Comparison of ENCODE assay signal across 19 mouse cellular contexts in genomic region chr2:152012701-152013100, GRCm38 (mm10). TPM values are rescaled to one million over a fixed set of nuclear protein-coding genes. Genes with fewer than 3 reads are reported as not detected.
DNase-seq lines count a peak whose midpoint lies in the region; ATAC-seq and TF ChIP-seq lines count a peak whose summit lies in the region.
"Had no signal": no experiment of that assay in that cellular context is flagged by ENCODE, and none has a peak within 500 bp of the region (broad histone marks: within the 10 kb centered on the region; RNA-seq: fewer than 3 reads in every experiment).

No protein-coding gene starts in this region.

- no peaks in the 10 kb centered on the region for H3K9me3 ChIP-seq in kidney, embryonic 16.5 days (ENCODE audit: low read length)
- H3K9me3 ChIP-seq in E14TG2a.4 (ENCODE audit: low read length) = no peaks in the 10 kb centered on the region
- H3K9me3 ChIP-seq in forebrain, embryonic 14.5 days (replicated peaks; ENCODE audit: control insufficient read depth, low read length) = no peaks in the 10 kb centered on the region
- H3K9me3 ChIP-seq: embryonic facial prominence, embryonic 12.5 days; forebrain, embryonic 15.5 days; midbrain, embryonic 10.5 days had no signal

- no peak for DNase-seq in kidney, postnatal 36 days
- DNase-seq in ES-CJ7 (ENCODE audit: low read depth, low spot score) = peak; percentile 89
- no peak for DNase-seq in adrenal gland, postnatal 10 days
- no peak for DNase-seq in forebrain, embryonic 14.5 days (ENCODE audit: low spot score)
- DNase-seq: cerebellum, adult 9-10 months; layer of hippocampus, postnatal 36 days; left cerebral cortex, postnatal 4 days; retina, postnatal 1 day; thymus, postnatal 4 days had no signal

- H3K27me3 ChIP-seq in kidney, embryonic 16.5 days (ENCODE audit: insufficient read depth, low read length) = no peaks in the 10 kb centered on the region
- H3K27me3 ChIP-seq in E14TG2a.4 (ENCODE audit: insufficient read depth, low read length) = no peaks in the 10 kb centered on the region
- no peaks in the 10 kb centered on the region for H3K27me3 ChIP-seq in forebrain, embryonic 14.5 days (replicated peaks; ENCODE audit: control insufficient read depth, insufficient read depth, low read length)
- H3K27me3 ChIP-seq: embryonic facial prominence, embryonic 12.5 days; forebrain, embryonic 15.5 days had no signal

- H3K9ac ChIP-seq in kidney, embryonic 16.5 days (replicated peaks; ENCODE audit: low read length) = no peak overlapping the region
- no peak overlapping the region for H3K9ac ChIP-seq in forebrain, embryonic 14.5 days (ENCODE audit: low read length)
- H3K9ac ChIP-seq: embryonic facial prominence, embryonic 12.5 days; forebrain, embryonic 15.5 days; hindbrain, embryonic 14.5 days had no signal

- peaks cover 13% of the 10 kb centered on the region for H3K4me1 ChIP-seq in kidney, embryonic 16.5 days (ENCODE audit: insufficient read depth, low read length)
- peaks cover 85% of the 10 kb centered on the region for H3K4me1 ChIP-seq in E14TG2a.4 (replicated peaks; ENCODE audit: low read depth, low read length)
- no peaks in the 10 kb centered on the region for H3K4me1 ChIP-seq in forebrain, embryonic 14.5 days (ENCODE audit: control insufficient read depth, insufficient read depth, low read length)
- H3K4me1 ChIP-seq: embryonic facial prominence, embryonic 12.5 days had no signal

- peak overlapping the region; percentile 13; the same call in 1 of the 2 replicates for H3K27ac ChIP-seq in kidney, embryonic 16.5 days (ENCODE audit: low read length)
- no peak overlapping the region for H3K27ac ChIP-seq in forebrain, embryonic 14.5 days (ENCODE audit: low read depth, low read length)
- H3K27ac ChIP-seq: embryonic facial prominence, embryonic 12.5 days; forebrain, embryonic 15.5 days; hindbrain, embryonic 14.5 days had no signal

- H3K4me3 ChIP-seq in kidney, embryonic 16.5 days (ENCODE audit: low read length) = no peak overlapping the region
- H3K4me3 ChIP-seq in E14TG2a.4 (replicated peaks; ENCODE audit: low read length) = peak overlapping the region; percentile 67
- H3K4me3 ChIP-seq in forebrain, embryonic 14.5 days (ENCODE audit: low read depth, low read length) = no peak overlapping the region
- H3K4me3 ChIP-seq: embryonic facial prominence, embryonic 12.5 days; erythroblast, embryonic 14.5 days; forebrain, embryonic 15.5 days; midbrain, embryonic 10.5 days had no signal

- WGBS in kidney, embryonic 16.5 days = 73% methylated on average over 2 of the region's 2 CpGs
- 78% methylated on average over 2 of the region's 2 CpGs for WGBS in forebrain, embryonic 14.5 days

- H3K36me3 ChIP-seq in kidney, embryonic 16.5 days (ENCODE audit: insufficient read depth, low read length) = no peaks in the 10 kb centered on the region
- H3K36me3 ChIP-seq in E14TG2a.4 (ENCODE audit: insufficient read depth, low read length) = no peaks in the 10 kb centered on the region
- no peaks in the 10 kb centered on the region for H3K36me3 ChIP-seq in forebrain, embryonic 14.5 days (ENCODE audit: control insufficient read depth, insufficient read depth, low read length)
- H3K36me3 ChIP-seq: embryonic facial prominence, embryonic 12.5 days; forebrain, embryonic 15.5 days; midbrain, embryonic 10.5 days had no signal

- no peak overlapping the region for H3K4me2 ChIP-seq in kidney, embryonic 16.5 days (replicated peaks; ENCODE audit: low read depth, low read length)
- no peak overlapping the region for H3K4me2 ChIP-seq in forebrain, embryonic 14.5 days (ENCODE audit: low read length)
- H3K4me2 ChIP-seq: embryonic facial prominence, embryonic 12.5 days; forebrain, embryonic 15.5 days; heart, embryonic 11.5 days; hindbrain, embryonic 14.5 days had no signal

- ATAC-seq in kidney, embryonic 16.5 days (ENCODE audit: low FRiP score, low TSS enrichment) = no peak
- peak; percentile 20; the same call in 1 of the 2 replicates for ATAC-seq in megakaryocyte progenitor cell, adult 5-6 weeks (replicated peaks; ENCODE audit: poor library complexity)
- ATAC-seq in forebrain, embryonic 14.5 days = no peak
- ATAC-seq: CD4-positive, CD25-positive, alpha-beta regulatory T cell, adult 4 months; forebrain, embryonic 15.5 days had no signal

- TF ChIP-seq CTCF in E14TG2a.4 (conservative IDR thresholded peaks at IDR 0.05; ENCODE audit: low read length) = no peak

RNA-seq across cellular contexts. Expression of gene Slc52a3, which starts 16.4 kb away (rescaled TPM):
- polyA plus RNA-seq in kidney, embryonic 16.5 days (2015; fragmentation: Nextera tagmentation; extraction: Ambion mirVana) = 25.2 and 28.2 TPM in 2 replicates
- total RNA-seq in megakaryocyte progenitor cell, adult 5-6 weeks (2015) = 0.22 TPM in 1 of 2 replicates, not detected in the other
- 0.12 TPM in 1 of 2 replicates, not detected in the other for total RNA-seq in megakaryocyte progenitor cell, adult 5-6 weeks (2017)
- total RNA-seq in adrenal gland, postnatal 10 days (2021) = 1 to 10 TPM; 1.6 to 2.2 TPM
- 0.72 and 1.1 TPM in 2 replicates for polyA plus RNA-seq in forebrain, embryonic 14.5 days (2014; fragmentation: Nextera tagmentation; extraction: Ambion mirVana)

RNA-seq across cellular contexts. Expression of gene Fam110a, which starts 32.7 kb away (rescaled TPM):
- polyA plus RNA-seq in kidney, embryonic 16.5 days (2015; fragmentation: Nextera tagmentation; extraction: Ambion mirVana) = 32.1 and 34.9 TPM in 2 replicates
- total RNA-seq in megakaryocyte progenitor cell, adult 5-6 weeks (2015) = 5.6 and 8.2 TPM in 2 replicates
- 3.8 and 4.6 TPM in 2 replicates for total RNA-seq in megakaryocyte progenitor cell, adult 5-6 weeks (2017)
- total RNA-seq in adrenal gland, postnatal 10 days (2021) = 1 to 10 TPM; 7.0 to 9.7 TPM
- polyA plus RNA-seq in forebrain, embryonic 14.5 days (2014; fragmentation: Nextera tagmentation; extraction: Ambion mirVana) = 64.5 and 68.8 TPM in 2 replicates
